Mouse (Mus musculus) cerebellum, adult 8-10 months (tissue): ENCODE data around the gene Hist1h1e.
A peak's percentile ranks its signal among the peaks of the same experiment; 100 is the strongest.
"Not testable (repeated sequence)": the region's sequence is repeated elsewhere in the genome, so short reads cannot be mapped to it uniquely, and the experiment has no call there.

Experiments
- DNase-seq: peaks from one replicate; pipeline ENCODE4 v3.0.0; 2022

Hist1h1e gene

DNA sequence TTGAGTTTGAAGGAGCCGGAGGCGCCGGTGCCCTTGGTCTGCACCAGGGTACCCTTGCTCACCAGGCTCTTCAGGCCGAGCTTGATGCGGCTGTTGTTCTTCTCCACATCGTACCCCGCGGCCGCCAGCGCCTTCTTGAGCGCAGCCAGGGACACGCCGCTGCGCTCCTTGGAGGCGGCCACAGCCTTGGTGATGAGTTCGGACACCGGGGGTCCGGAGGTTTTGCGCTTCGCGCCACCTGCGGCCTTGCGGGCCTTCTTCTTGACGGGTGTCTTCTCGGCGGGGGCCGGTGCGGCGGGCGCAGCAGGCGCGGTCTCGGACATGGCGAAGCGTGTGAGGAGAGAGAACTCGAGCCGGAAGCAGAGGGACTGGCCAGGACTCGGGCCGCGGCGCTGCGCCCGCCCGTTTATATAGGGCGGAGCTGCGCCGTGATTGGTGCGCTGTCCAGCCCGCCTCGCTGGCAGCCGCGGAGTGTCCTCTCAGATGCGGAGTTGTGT is at the start of gene Hist1h1e:
Hist1h1e (minus strand) TSS at position 384 of the 497 bp plus-strand sequence.
- peak; percentile 84 for DNase-seq

DNA sequence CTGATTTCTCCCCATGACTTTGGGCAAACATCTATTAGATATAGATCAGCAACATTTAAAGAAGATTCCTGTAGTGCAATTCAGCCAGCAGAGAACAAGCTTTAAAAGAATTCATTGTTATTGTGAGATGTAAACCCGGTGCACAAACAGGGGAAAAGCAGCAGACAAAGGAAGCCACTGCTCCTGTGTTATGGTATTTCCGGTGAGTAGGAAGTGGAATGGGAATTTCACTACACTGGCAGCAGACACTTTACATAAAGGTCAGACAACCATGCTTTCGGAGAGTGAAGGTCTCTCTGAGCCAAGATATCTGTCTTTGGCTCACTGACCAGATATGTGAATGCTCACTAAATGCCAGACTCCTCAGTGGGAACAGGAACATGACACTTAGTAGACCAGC is 40.2 kb upstream of the Hist1h1e start:
- no peak for DNase-seq

- DNase-seq, result no peak
These were observed 37.4 kb upstream of the Hist1h1e start for GRCm38 (mm10) chr13:23659636-23660366.

DNA sequence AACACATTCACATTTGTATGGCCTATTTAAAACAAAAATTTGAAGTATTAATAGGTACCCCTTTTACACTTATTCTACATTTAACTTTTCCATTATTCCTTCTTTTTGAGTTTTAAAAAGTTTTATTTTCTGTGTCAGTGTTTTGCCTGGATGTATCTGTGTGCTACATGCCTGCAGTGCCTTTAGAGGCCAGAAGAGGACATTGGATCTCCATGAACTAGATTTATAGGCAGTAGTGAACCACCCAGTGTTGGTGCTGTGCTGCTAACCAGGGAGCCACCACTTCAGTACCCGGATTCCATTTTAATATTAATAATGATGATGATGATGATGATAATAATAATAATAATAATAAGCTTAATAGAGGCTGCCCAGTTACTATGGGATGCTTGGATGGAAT is 8.3 kb upstream of the Hist1h1e start:
- no peak for DNase-seq

- DNase-seq, result peak; percentile 22
These were observed 598 bp upstream of the Hist1h1e start for GRCm38 (mm10) chr13:23622861-23623450.

DNA sequence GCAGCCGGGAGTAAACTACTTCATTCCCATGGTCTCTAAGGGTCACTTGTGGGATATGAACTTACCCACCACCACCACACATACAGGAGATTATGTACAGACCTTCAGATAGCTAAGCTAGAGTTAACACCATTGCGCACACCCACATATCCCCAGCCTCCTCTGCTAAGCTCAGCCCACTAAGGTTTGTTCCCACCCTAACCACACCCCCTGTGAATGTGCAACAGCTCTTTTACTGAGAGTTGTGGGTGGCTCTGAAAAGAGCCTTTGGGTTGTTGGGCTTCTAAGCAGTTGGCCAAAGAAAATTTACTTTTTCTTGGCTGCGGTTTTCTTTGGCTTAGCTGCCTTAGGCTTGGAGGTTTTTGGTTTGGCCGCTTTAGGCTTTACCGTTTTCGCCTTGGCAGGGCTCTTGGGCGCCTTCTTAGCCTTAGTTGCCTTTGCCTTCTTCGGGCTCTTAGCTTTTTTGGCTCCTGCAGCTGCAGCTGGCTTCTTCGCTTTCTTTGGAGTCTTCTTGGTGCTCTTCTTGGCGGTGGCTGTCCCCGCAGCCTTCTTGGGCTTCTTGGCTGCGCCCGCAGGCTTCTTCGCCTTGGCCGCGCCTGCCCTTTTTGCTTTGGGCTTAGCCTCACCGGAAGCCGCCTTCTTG is 705 bp downstream of the Hist1h1e start:
- peak; percentile 50 for DNase-seq

DNA sequence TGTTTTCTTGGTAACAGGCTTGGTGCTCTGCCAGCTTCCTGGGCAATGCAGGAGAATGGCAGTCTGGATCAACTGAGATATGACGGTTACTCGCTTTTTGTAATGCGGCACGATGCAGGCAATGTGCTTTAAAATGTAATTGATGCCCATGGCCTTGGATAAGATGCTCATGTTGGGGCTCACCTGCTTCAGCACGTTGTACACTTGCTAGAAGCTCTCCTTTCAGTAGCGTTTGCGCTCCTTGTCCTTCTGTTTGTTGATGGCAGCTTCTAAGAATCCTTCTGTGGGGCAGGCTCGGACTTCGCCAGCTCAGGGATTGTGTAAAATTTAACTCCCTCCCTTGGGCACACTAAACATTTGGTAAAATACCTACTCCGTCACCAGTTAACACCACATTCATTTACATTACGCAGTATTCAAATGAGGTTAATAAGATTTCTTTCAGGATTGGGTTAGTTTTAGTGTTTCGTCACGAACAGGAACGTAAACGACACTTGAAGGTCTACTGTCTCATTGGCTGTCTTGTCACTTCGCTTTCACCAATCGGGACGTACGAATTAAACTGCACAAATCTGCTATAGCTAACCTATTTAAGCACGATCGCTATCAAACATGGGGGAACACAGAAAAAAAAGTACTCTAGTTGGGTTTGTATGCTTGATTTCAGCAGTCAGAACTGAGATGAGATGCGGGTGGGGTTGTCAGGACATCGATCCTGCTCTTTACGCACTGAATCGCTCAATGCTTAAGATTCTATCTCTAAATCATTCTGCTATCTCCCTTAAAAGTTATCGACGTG is 1.4 kb downstream of the Hist1h1e start, which contains the start of gene Hist1h2be:
Hist1h2be (minus strand) TSS at position 392 of the 799 bp plus-strand sequence.
- peak; percentile 75 for DNase-seq

GRCm38 (mm10) chr13:23620056-23620732 is 2.2 kb downstream of the Hist1h1e start:
- DNase-seq, result peak; percentile 12

GRCm38 (mm10) chr13:23611638-23612037 is 10.7 kb downstream of the Hist1h1e start:
- DNase-seq, result no peak

- no peak for DNase-seq
These were observed 12.0 kb downstream of the Hist1h1e start for GRCm38 (mm10) chr13:23610393-23610792.

GRCm38 (mm10) chr13:23609844-23610243 is 12.5 kb downstream of the Hist1h1e start:
- DNase-seq, result no peak

DNA sequence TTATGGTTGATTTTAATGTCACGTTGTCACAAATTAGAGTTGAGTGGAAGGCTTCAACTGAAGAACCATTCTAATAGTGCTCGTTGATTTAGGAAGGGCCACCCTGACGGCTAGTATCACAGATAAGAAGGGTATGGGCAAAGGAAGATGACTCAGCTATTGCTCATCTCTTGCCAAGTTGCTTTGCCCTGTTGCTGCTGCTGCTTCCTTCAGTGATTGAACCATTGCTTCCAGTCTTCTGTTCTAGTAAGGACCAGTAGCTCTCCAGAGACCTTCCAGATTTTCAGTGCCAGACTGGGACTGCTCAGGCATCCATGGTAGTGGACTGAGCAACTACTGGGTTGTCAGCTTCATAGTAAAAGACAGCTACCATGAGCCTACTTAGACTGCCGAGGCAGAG is 13.1 kb downstream of the Hist1h1e start:
- DNase-seq, result no peak

DNA sequence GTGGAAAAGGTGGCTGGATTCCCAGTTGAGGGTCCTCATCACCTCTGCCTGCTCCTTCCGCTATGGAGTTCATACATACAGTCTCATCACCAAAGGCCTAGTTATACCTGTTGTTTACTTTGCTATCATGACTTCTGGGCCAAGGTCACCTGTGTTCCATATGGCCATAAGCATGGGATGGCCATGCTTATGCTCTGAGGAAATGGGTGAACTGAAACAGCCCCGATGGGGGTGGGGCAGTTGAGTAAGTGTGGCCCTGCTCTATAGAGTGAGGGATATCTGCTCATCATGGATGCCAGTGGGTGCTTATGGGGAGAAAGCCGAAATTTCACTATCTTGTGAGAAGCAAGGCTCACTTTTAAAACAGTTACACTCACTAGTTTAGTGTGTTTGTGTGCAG is 17.3 kb downstream of the Hist1h1e start:
- DNase-seq, result no peak

GRCm38 (mm10) chr13:23604452-23604851 is 17.9 kb downstream of the Hist1h1e start:
- no peak for DNase-seq

DNA sequence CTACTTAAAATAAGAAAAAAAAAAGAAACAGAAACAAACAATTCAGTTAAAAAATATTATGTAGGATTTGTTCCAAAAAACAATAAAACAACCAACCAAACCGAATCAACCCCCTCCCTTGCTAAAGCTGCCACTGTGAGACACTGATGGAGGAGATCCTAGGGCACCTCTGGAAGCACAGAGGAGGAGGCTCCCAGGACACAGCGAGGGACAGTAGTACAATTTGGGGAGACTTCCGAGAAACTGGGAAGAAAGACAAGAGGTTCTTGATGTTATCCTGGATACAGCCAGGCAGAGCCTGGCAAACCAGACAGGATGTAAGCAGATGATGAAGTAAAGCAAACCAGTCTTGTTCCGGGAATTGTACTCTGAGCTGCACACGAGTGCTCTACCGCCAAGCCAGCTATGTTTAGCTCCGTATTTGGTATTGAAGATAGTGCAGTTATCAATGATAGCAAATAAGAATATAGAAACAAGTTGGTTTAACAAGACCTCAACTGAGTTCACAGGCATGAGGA is 19.1 kb downstream of the Hist1h1e start:
- no peak for DNase-seq

DNA sequence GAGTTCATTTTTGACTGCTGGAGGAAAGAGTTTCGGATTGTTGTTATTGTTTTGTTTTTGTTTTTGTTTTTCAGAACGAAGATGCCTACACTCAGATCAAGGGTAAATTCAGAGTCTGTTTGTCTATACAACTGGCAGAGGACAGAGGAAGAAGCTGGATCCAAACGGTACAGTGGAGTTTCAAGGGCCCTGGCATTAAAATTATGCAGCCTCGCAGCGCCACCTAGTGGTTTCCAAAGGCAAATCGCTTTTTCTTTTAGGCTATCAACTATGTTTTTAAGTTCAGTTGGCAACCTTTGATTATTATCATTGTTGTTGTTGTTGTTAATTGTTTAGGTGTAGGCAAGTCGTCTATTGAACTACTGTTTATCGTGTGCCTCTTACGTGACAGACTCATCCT is 24.4 kb downstream of the Hist1h1e start:
- peak; percentile 77 for DNase-seq

GRCm38 (mm10) chr13:23595622-23596372 is 26.6 kb downstream of the Hist1h1e start:
- no peak for DNase-seq

GRCm38 (mm10) chr13:23595185-23595584 is 27.2 kb downstream of the Hist1h1e start:
- DNase-seq, result no peak

GRCm38 (mm10) chr13:23593051-23593770 is 29.1 kb downstream of the Hist1h1e start:
- no peak for DNase-seq

DNA sequence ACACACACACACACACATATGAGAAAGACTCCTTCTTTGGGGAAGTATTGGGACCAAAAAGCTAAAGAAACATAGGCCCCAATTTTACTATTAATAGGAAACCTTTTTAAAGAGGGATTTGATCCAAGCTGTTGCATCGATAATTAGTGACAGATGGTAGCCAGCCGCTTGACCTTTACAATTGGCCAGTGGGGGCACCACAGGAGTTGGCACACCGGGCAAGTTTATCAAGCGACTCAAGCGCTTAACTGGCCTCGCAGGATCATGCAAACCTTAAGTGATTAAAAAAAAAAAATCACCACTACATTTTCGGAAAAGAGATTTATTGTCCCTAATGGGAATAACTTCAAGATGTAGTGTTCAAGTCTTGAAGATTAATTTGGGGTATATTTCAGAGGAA is 29.7 kb downstream of the Hist1h1e start:
- DNase-seq, result peak; percentile 61

DNA sequence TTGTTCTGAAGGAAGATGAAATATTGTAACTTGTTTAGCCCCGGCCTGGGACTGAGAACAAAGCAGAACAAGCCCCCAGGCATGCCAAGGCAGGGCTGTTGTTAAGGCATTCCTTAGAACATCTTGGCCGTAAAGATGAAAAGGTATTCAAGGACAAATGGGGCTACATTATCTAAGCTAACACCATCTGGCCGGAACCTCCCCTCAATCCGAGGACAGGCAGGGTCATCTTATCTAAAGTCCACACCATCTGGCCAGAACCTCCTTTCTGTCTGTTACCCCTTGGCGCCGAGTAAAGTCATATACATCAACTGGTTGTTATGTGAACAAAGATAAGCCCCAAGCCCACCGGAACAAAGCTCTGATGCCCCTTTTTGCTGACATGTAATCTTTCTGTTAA is 30.5 kb downstream of the Hist1h1e start:
- not testable (repeated sequence) for DNase-seq
